Mouse (Mus musculus): ENCODE measurements at regions not wholly inside any gene's neighbourhood (a gene's known extent, or its start where the extent isn't known, plus 50 kb on each side); places are given as distances from the start of the nearest gene placed in this dataset.
"Not testable (repeated sequence)": the region's sequence is repeated elsewhere in the genome, so short reads cannot be mapped to it uniquely, and the experiment has no call there.

GRCm38 (mm10) chr2:162867516-162868029 is 63.8 kb upstream of the Srsf6 start:
- intact Hi-C loops (cut with DNase I) = no loop called here
- DNase-seq (ENCODE audit: low spot score in 2 of 2) = no peak

GRCm38 (mm10) chr2:162866613-162867314 is 64.6 kb upstream of the Srsf6 start:
- DNase-seq (ENCODE audit: low spot score in 2 of 2) = no peak
- intact Hi-C loops (cut with DNase I) = no loop called here

DNA sequence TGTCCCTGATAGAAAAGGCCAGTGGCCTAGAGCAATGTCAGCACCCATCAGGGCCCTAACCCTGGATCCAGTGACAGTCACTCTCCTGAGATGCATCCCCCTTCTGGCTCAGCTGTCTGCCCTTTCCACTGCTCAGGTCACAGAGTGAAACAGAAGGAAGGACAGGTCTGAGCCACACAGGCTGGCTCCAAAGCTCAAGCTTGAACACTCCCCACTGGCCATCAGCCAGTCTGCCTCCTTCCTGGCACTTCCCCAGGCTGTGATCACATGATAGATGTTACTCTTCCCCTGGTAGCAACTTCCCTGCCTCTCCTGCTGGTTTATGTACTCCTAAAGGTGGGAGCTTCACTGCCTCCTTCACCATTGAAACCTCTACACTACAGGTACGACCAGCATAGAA is 66.8 kb upstream of the Srsf6 start:
- intact Hi-C loops (cut with DNase I) = no loop called here
- DNase-seq (ENCODE audit: low spot score in 2 of 2) = no peak

DNA sequence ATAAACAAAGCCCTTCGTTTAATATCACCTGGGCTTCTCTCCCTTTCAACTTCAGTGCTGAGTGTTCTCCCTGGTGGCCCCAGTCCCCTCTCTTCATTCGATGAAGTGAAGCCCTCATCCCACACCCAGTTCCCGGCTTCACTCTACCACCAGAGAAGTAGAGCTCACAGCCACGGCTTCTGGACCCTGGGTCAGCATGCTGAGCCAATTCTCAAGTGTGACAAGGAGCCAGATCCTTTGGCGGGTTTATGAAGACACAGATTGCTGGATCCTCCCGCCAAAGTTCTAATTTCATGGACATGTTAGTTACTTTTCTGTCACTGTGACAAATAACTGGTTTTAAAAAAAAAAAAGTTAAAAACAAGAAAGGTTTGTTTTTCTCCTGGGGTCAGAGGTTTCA is 76.7 kb upstream of the Srsf6 start:
- intact Hi-C loops (cut with DNase I) = no loop called here
- DNase-seq (ENCODE audit: low spot score in 2 of 2) = no peak

- intact Hi-C loops (cut with DNase I) = no loop called here
- DNase-seq (ENCODE audit: low spot score in 2 of 2) = peak; percentile 26 to 35
These were observed 77.8 kb upstream of the Srsf6 start for GRCm38 (mm10) chr2:162853576-162853975.

- intact Hi-C loops (cut with DNase I); DNase-seq (ENCODE audit: low spot score in 2 of 2): not testable (repeated sequence)
These were observed 89.6 kb upstream of the Srsf6 start for GRCm38 (mm10) chr2:162841761-162842160.

GRCm38 (mm10) chr2:162837776-162838175 is 93.6 kb upstream of the Srsf6 start:
- DNase-seq (ENCODE audit: low spot score in 2 of 2) = no peak
- intact Hi-C loops (cut with DNase I) = no loop called here

DNA sequence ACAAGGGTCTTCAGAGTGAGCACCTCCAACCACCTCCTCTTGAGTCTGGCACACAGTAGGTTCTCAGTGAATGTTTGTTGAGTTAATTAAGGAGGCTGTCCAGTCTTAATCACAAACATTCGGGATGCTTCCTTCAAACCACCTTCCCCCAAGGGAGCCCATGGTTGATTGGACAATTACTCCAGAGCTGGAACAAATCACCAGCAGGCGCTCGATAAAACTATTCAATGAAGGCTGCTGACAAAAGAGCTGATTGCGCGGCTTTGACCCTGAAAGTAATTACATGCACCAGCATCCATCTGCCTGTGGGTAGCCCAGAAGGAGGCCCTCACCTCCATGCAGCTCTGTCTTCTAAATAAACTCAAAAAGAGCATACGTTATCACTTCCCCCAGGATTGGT is 97.6 kb upstream of the Srsf6 start:
- intact Hi-C loops (cut with DNase I) = no loop called here

GRCm38 (mm10) chr2:162818787-162819186 is 112.5 kb upstream of the Srsf6 start:
- DNase-seq (ENCODE audit: low spot score in 2 of 2) = no peak
- intact Hi-C loops (cut with DNase I) = loop anchor here (10.0 kb wide), 1 partner anchor 96 kb away; no protein-coding TSS in a partner anchor

More for the DNA sequence above, 97.6 kb upstream of the Srsf6 start:
- no peak for DNase-seq (ENCODE audit: low spot score in 2 of 2)

- intact Hi-C loops (cut with DNase I) = loop anchor here (10.0 kb wide), 1 partner anchor 101 kb away; no protein-coding TSS in a partner anchor
These were observed 117.1 kb upstream of the Srsf6 start for GRCm38 (mm10) chr2:162814205-162814604.

DNA sequence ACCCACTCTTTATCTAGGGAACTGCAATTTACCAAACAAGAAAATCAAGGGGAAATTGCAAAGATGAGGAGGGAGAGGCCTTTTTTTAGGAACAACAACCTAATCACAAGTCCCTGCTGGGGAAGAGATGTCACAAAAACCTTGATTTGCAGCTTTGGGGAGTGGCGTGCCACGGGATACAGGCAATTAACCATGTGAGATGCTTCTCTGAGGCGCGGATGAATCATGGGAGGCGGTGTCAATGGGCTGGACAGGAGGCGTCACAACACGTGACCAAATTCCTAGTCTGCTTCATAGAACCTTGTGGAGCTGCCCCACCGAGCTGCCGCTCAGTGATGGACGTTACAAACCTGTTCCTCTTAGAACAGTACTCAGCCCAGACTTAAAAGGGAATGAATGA is 123.6 kb upstream of the Srsf6 start:
- peak in 1 of 2 experiments; percentile 20 for DNase-seq (ENCODE audit: low spot score in 2 of 2)
- intact Hi-C loops (cut with DNase I) = no loop called here

More at GRCm38 (mm10) chr2:162814205-162814604, 117.1 kb upstream of the Srsf6 start:
- peak in 1 of 2 experiments; percentile 11 for DNase-seq (ENCODE audit: low spot score in 2 of 2)

GRCm38 (mm10) chr2:162796528-162796927 is 134.8 kb upstream of the Srsf6 start:
- DNase-seq (ENCODE audit: low spot score in 2 of 2) = no peak
- intact Hi-C loops (cut with DNase I) = no loop called here

GRCm38 (mm10) chr2:162794285-162794684 is 133.3 kb upstream of the Ptprt start:
- DNase-seq (ENCODE audit: low spot score in 2 of 2) = no peak
- intact Hi-C loops (cut with DNase I) = no loop called here

DNA sequence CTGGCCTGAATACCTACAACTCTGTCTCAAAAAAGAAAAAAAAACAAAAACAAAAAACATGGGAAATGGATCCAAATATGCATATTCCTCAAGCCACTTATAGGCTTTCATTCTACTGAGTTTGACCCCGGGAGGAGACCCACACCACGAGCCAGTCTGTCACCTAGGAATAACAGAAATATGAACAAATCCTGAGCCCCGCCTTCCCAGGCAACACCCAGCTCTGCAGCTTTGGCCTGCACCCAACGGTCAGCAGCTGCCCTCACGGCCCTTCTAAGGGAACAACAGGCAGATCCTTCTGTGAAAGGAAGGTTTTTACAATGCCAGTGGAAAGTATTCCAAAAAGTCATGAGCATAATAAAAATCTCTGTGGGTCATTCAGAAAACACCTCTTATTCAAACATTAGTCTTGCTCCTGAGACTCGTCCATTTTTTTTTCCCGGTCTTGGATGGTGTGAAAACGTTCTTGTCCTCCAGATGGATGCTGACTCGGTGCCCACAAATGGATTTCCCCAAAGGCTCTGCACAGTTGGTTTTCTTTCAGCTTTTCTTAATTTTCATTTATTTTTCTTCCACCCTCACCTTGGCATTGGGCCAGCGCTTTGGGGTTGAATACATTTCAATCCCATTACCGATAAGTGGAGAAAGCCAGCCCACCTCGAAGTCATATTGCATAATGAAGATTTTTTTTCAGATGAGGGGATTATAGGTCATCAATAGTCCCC is 130.6 kb upstream of the Ptprt start:
- intact Hi-C loops (cut with DNase I) = no loop called here
- no peak for DNase-seq (ENCODE audit: low spot score in 2 of 2)

- DNase-seq (ENCODE audit: low spot score in 2 of 2) = no peak
- intact Hi-C loops (cut with DNase I) = no loop called here
These were observed 123.3 kb upstream of the Ptprt start for GRCm38 (mm10) chr2:162784176-162784813.

DNA sequence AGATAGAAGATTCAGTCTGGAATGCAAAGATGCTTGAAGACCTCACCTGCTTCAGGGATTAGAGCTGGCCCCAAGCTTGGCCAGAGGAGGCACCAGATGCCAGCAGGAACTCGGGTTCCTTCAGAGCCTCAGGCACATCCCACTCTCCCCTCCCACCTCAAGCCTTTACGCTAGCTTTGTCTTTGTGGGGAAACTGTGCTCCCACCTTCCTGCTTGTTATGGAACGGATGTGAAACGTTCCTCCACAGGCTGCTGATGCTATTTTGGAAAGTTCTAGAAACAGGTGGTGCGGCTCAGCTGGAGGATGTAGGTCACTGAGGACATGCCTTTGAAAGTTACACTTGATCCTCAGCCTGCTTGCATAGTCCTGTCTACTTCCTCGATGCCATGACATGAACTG is 120.7 kb upstream of the Ptprt start:
- DNase-seq (ENCODE audit: low spot score in 2 of 2) = peak; percentile 34 to 60
- intact Hi-C loops (cut with DNase I) = no loop called here

GRCm38 (mm10) chr2:162776542-162776941 is 115.6 kb upstream of the Ptprt start:
- peak; percentile 54 to 60 for DNase-seq (ENCODE audit: low spot score in 2 of 2)
- intact Hi-C loops (cut with DNase I) = no loop called here

DNA sequence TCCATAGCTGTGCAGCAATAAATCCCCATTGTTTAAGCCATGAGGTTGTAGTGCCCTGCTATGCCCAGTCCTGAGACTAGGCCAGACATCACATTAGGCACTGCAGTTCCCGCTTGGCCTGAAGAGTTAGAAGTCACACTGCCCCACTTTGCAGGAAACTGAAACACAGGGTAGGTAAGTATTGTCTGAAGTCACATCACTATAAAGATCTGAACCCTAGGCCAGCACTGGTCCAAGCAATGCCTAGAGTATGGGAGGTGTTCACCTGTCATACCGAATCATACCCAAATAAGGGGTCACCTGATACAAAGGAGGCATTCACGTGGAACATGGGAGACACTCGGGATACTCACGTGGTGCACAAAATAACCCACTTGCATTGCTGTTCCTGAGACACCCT is 111.6 kb upstream of the Ptprt start:
- no peak for DNase-seq (ENCODE audit: low spot score in 2 of 2)
- intact Hi-C loops (cut with DNase I) = no loop called here

DNA sequence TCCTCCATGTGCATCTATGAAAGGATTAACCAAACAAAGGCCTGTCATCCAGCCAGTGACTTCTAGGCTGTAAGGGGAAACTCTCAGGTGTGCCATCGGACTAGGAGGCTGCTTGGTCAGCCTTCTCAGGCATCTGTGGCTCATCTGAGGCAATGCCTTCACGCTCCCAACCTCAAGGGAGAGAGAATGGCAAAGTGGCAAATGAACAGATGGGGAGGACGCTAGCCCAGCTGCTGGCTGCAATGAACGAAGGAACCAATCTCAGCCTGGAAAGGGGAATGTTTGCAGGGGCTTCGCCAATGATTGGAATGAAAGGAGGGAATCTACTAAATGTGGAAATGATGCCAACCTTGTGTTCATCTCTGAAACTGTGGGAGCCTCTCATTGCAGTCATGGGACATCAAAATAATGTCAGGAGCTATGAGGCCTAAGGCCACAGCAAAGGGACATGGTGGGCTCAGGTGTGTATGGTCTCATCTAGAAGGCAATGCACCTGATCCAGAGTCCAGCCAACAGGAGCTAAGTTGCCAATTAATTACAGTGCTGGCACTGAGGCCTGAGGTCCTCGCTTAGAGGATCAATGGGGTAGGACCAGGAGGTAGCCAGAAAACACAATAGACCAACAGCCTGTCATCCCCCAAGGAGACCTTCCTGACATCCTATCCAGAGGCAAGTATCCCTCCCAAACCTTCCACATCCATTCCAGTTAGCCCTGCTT is 108.9 kb upstream of the Ptprt start:
- intact Hi-C loops (cut with DNase I) = no loop called here

GRCm38 (mm10) chr2:162764059-162764458 is 103.1 kb upstream of the Ptprt start:
- DNase-seq (ENCODE audit: low spot score in 2 of 2) = no peak
- intact Hi-C loops (cut with DNase I) = no loop called here

More for the DNA sequence above, 108.9 kb upstream of the Ptprt start:
- DNase-seq (ENCODE audit: low spot score in 2 of 2) = no peak

All from left cerebral cortex, postnatal 36 days (tissue).